Mouse (Mus musculus) intestine, postnatal 0 days (tissue): ENCODE results near the gene Tgm2. TPM values are rescaled to one million over a fixed set of nuclear protein-coding genes. Genes with fewer than 3 reads are reported as not detected.
A peak's percentile ranks its signal among the peaks of the same experiment; 100 is the strongest.

Experiments used
- ATAC-seq: fragments of 200-750 bp; cut with Nextera tagmentation; 2 replicates; pipeline ENCODE4 v1.8.0; 2017; ENCODE audit warnings: mild to moderate bottlenecking, moderate TSS enrichment, moderate library complexity
- H3K27ac ChIP-seq: fragments of 300-500 bp; sonication (generic); 2 replicates; pipeline ENCODE4 v1.5.1; 2014; ENCODE audit warnings: mild to moderate bottlenecking, low read depth, low read length, moderate library complexity
- H3K27me3 ChIP-seq: fragments of 300-500 bp; sonication (generic); replicated peaks from 2 replicates; pipeline ENCODE4 v1.6.1; 2014; ENCODE audit warnings: low read length, mixed read lengths; ENCODE audit not compliant: control insufficient read depth, insufficient read depth
- H3K36me3 ChIP-seq: fragments of 300-500 bp; sonication (generic); 2 replicates; pipeline ENCODE4 v1.6.1; 2014; ENCODE audit warnings: mild to moderate bottlenecking, moderate library complexity; ENCODE audit not compliant: control insufficient read depth, insufficient read depth
- H3K4me1 ChIP-seq: fragments of 300-500 bp; sonication (generic); replicated peaks from 2 replicates; pipeline ENCODE4 v1.6.1; 2014; ENCODE audit warnings: antibody characterized with exemption, low read length, mixed read lengths; ENCODE audit not compliant: control insufficient read depth, insufficient read depth
- H3K4me2 ChIP-seq: fragments of 300-500 bp; sonication (generic); replicated peaks from 2 replicates; pipeline ENCODE4 v1.6.1; 2014; ENCODE audit warnings: low read depth, mild to moderate bottlenecking, moderate library complexity
- H3K4me3 ChIP-seq: fragments of 300-500 bp; sonication (generic); 2 replicates; pipeline ENCODE4 v1.5.1; 2014; ENCODE audit warnings: low read depth, low read length
- H3K9ac ChIP-seq: fragments of 300-500 bp; sonication (generic); 2 replicates; pipeline ENCODE4 v1.6.1; 2014; ENCODE audit warnings: mild to moderate bottlenecking, low read depth, low read length
- H3K9me3 ChIP-seq: fragments of 300-500 bp; sonication (generic); 2 replicates; pipeline ENCODE4 v1.6.1; 2016; ENCODE audit warnings: mixed run types; ENCODE audit not compliant: control insufficient read depth
- CTCF ChIP-seq: sonication (generic); IDR thresholded peaks from 2 replicates; pipeline ENCODE4 v1.5.1; 2016; ENCODE audit warnings: low read depth, mild to moderate bottlenecking, control low read depth, antibody characterized with exemption, moderate library complexity
- WGBS: fragments of 180-500 bp; shearing (Covaris S2); extraction: QIAGEN DNeasy Blood & Tissue Kit; methylation state at CpG from one replicate; pipeline ENCODE4 v1.1.7; 2014; 5-methylcytosine and 5-hydroxymethylcytosine counted together
- polyA plus RNA-seq: library from polyadenylated mRNA; unstranded; fragments of >200 nt; fragmentation: Nextera tagmentation; extraction: Ambion mirVana; gene quantifications from 2 replicates; pipeline ENCODE4 v1.2.1, GENCODE M21; 2015

Gene Tgm2
- polyA plus RNA-seq, 1 experiment from 2014 or later = 40.0 TPM

- Histone ChIP-seq H3K27ac (no peak overlapping the region), H3K4me1 (0 out of 2 replicates have a peak, but pooled peaks cover 17% of the 10 kb centered on the region), H3K27me3 (no peaks in the 10 kb centered on the region), H3K9me3 (no peaks in the 10 kb centered on the region), H3K9ac (no peak overlapping the region), H3K4me2 (no peak overlapping the region), H3K36me3 (no peaks in the 10 kb centered on the region), H3K4me3 (no peak overlapping the region)
- 69% methylated on average over 6 of the region's 6 CpGs for WGBS
- ATAC-seq = no peak
- no peak for TF ChIP-seq CTCF
Observed at GRCm38 (mm10) chr2:158161761-158162160, 15.5 kb upstream of the Tgm2 start.

- Histone ChIP-seq H3K4me3 (no peak overlapping the region), H3K27ac (peak overlapping the region; percentile 57), H3K9me3 (no peaks in the 10 kb centered on the region), H3K4me2 (peak overlapping the region; percentile 46), H3K27me3 (no peaks in the 10 kb centered on the region), H3K9ac (no peak overlapping the region), H3K4me1 (0 out of 2 replicates have a peak, but pooled peaks cover 17% of the 10 kb centered on the region), H3K36me3 (no peaks in the 10 kb centered on the region)
- 25% methylated on average over 7 of the region's 7 CpGs for WGBS
- ATAC-seq = peak; percentile 78
- TF ChIP-seq CTCF = no peak
Observed at GRCm38 (mm10) chr2:158159376-158160235, 13.4 kb upstream of the Tgm2 start.

- no peak for TF ChIP-seq CTCF
Observed at GRCm38 (mm10) chr2:158157654-158158053, 11.4 kb upstream of the Tgm2 start.

GRCm38 (mm10) chr2:158156487-158156886 is 10.3 kb upstream of the Tgm2 start:
- Histone ChIP-seq H3K9me3 (no peaks in the 10 kb centered on the region), H3K36me3 (no peaks in the 10 kb centered on the region), H3K4me3 (no peak overlapping the region), H3K4me2 (no peak overlapping the region), H3K27me3 (no peaks in the 10 kb centered on the region), H3K4me1 (0 out of 2 replicates have a peak, but pooled peaks cover 17% of the 10 kb centered on the region), H3K9ac (no peak overlapping the region), H3K27ac (no peak overlapping the region)
- no peak for TF ChIP-seq CTCF
- no peak for ATAC-seq
- 79% methylated on average over 9 of the region's 9 CpGs for WGBS

More at GRCm38 (mm10) chr2:158157654-158158053, 11.4 kb upstream of the Tgm2 start:
- H3K27me3 ChIP-seq = no peaks in the 10 kb centered on the region
- no peak overlapping the region for H3K9ac ChIP-seq
- WGBS = 83% methylated on average over 8 of the region's 8 CpGs
- H3K4me2 ChIP-seq = no peak overlapping the region
- no peaks in the 10 kb centered on the region for H3K9me3 ChIP-seq
- H3K4me1 ChIP-seq = 0 out of 2 replicates have a peak, but pooled peaks cover 17% of the 10 kb centered on the region
- no peak for ATAC-seq
- no peak overlapping the region for H3K4me3 ChIP-seq
- H3K27ac ChIP-seq = no peak overlapping the region
- H3K36me3 ChIP-seq = no peaks in the 10 kb centered on the region

GRCm38 (mm10) chr2:158155615-158156014 is 9.4 kb upstream of the Tgm2 start:
- Histone ChIP-seq H3K9me3 (no peaks in the 10 kb centered on the region), H3K27me3 (no peaks in the 10 kb centered on the region), H3K4me2 (no peak overlapping the region), H3K36me3 (no peaks in the 10 kb centered on the region), H3K4me1 (0 out of 2 replicates have a peak, but pooled peaks cover 17% of the 10 kb centered on the region), H3K4me3 (no peak overlapping the region), H3K9ac (no peak overlapping the region), H3K27ac (no peak overlapping the region)
- 19% methylated on average over 2 of the region's 2 CpGs for WGBS
- 0 out of 2 replicates have a peak, but pooled peaks have one; percentile 31 for ATAC-seq
- no peak for TF ChIP-seq CTCF

GRCm38 (mm10) chr2:158155101-158155500 is 8.9 kb upstream of the Tgm2 start:
- Histone ChIP-seq H3K9me3 (no peaks in the 10 kb centered on the region), H3K27me3 (no peaks in the 10 kb centered on the region), H3K4me2 (no peak overlapping the region), H3K4me3 (no peak overlapping the region), H3K36me3 (no peaks in the 10 kb centered on the region), H3K27ac (no peak overlapping the region), H3K4me1 (0 out of 2 replicates have a peak, but pooled peaks cover 12% of the 10 kb centered on the region), H3K9ac (no peak overlapping the region)
- 90% methylated on average over 7 of the region's 7 CpGs for WGBS
- no peak for TF ChIP-seq CTCF
- ATAC-seq = no peak
